In the genomic region with DNA sequence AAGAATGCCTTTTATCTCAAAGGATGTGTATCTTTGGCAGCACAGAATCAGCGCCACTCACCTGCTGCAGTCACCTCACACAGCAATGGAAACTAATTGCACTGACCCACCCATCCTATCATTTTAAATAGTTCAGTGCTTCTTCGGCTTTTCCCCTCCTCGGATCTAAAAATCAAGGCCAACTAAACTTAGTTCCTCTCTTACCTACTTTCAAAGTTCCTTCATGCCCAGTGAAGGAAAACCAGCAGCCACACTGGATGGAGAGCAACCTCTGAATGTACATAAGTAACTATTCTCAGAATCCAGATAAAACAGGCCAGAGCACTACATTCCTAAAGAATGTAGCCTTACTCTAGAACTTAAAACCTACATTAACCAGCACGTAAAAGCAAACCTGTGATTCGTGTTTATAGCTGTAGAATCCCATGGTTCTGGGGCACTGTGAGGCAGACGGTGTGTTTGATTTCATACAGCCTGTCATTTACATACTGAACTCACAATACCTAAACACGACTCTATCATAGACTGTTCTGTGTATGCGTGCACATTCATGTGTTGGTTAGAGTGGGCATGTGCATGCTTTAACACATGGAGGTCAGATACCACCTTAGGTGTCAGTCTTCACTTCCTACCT, we compare ENCODE assay signal across 9 mouse cellular contexts. TPM values are rescaled to one million over a fixed set of nuclear protein-coding genes. Genes with fewer than 3 reads are reported as not detected.
DNase-seq lines count a peak whose midpoint lies in the region; ATAC-seq and TF ChIP-seq lines count a peak whose summit lies in the region.
"Had no signal": no experiment of that assay in that cellular context is flagged by ENCODE, and none has a peak within 500 bp of the region (broad histone marks: within the 10 kb centered on the region; RNA-seq: fewer than 3 reads in every experiment).

No protein-coding gene starts in this region.

- peaks cover 21% of the 10 kb centered on the region for H3K4me1 ChIP-seq in kidney, embryonic 14.5 days (ENCODE audit: control insufficient read depth, insufficient read depth, low read length)
- peaks cover 20% of the 10 kb centered on the region for H3K4me1 ChIP-seq in bone marrow macrophage, adult 2 months (ENCODE audit: control insufficient read depth, insufficient read depth, low read length)
- H3K4me1 ChIP-seq in hindbrain, embryonic 15.5 days (replicated peaks), result peaks cover 54% of the 10 kb centered on the region
- H3K4me1 ChIP-seq in midbrain, embryonic 13.5 days (replicated peaks), result peaks cover 43% of the 10 kb centered on the region

- DNase-seq in kidney, postnatal 25 days, result no peak
- no peak for DNase-seq in cerebellum, postnatal 36 days
- DNase-seq in spleen, postnatal 10 days (ENCODE audit: low spot score in 2 of 2), result no peak
- no peak for DNase-seq in right cerebral cortex, postnatal 36 days (ENCODE audit: low spot score in 2 of 2)

- H3K4me3 ChIP-seq in kidney, embryonic 14.5 days (ENCODE audit: low read length), result peak overlapping the region; percentile 53
- H3K4me3 ChIP-seq in bone marrow macrophage, adult 2 months (ENCODE audit: insufficient read depth, low read length), result peak overlapping the region; percentile 76
- H3K4me3 ChIP-seq in hindbrain, embryonic 15.5 days, result peak overlapping the region; percentile 93
- peak overlapping the region; percentile 57 for H3K4me3 ChIP-seq in midbrain, embryonic 13.5 days (replicated peaks)

- no peak for TF ChIP-seq CTCF in bone marrow macrophage, adult 2 months (IDR thresholded peaks at IDR 0.05; ENCODE audit: low read depth, low read length)

- H3K27ac ChIP-seq in kidney, embryonic 14.5 days (ENCODE audit: low read depth, low read length), result no peak overlapping the region
- no peak overlapping the region for H3K27ac ChIP-seq in bone marrow macrophage, adult 2 months (ENCODE audit: insufficient read depth, low read depth, low read length)
- H3K27ac ChIP-seq in hindbrain, embryonic 15.5 days (replicated peaks), result peak overlapping the region; percentile 85
- H3K27ac ChIP-seq in midbrain, embryonic 13.5 days, result no peak overlapping the region

- no peaks in the 10 kb centered on the region for H3K27me3 ChIP-seq in kidney, embryonic 14.5 days (ENCODE audit: control insufficient read depth, insufficient read depth, low read length)
- H3K27me3 ChIP-seq in hindbrain, embryonic 15.5 days, result no peaks in the 10 kb centered on the region
- no peaks in the 10 kb centered on the region for H3K27me3 ChIP-seq in midbrain, embryonic 13.5 days
- H3K27me3 ChIP-seq: Patski had no signal

- peak overlapping the region; percentile 51 for H3K4me2 ChIP-seq in kidney, embryonic 14.5 days (replicated peaks; ENCODE audit: low read depth, low read length)
- H3K4me2 ChIP-seq in hindbrain, embryonic 15.5 days, result peak overlapping the region; percentile 85
- H3K4me2 ChIP-seq in midbrain, embryonic 13.5 days (replicated peaks), result peak overlapping the region; percentile 80

- no peak for ATAC-seq in kidney, embryonic 14.5 days (ENCODE audit: low FRiP score, low TSS enrichment)
- ATAC-seq in hindbrain, embryonic 15.5 days (ENCODE audit: low FRiP score, low read depth), result no peak
- ATAC-seq in midbrain, embryonic 13.5 days, result no peak

- TF ChIP-seq POLR2A in bone marrow macrophage, adult 2 months (IDR thresholded peaks at IDR 0.05; ENCODE audit: borderline replicate concordance, low read depth, low read length), result no peak

- H3K36me3 ChIP-seq in kidney, embryonic 14.5 days (ENCODE audit: control insufficient read depth, insufficient read depth, low read length), result peaks cover 31% of the 10 kb centered on the region
- peaks cover 22% of the 10 kb centered on the region for H3K36me3 ChIP-seq in hindbrain, embryonic 15.5 days
- H3K36me3 ChIP-seq in midbrain, embryonic 13.5 days, result peaks cover 39% of the 10 kb centered on the region

- 0 out of 2 replicates have a peak overlapping the region, but pooled peaks have one; percentile 52 for H3K9ac ChIP-seq in kidney, embryonic 14.5 days (ENCODE audit: low read depth, low read length)
- H3K9ac ChIP-seq in hindbrain, embryonic 15.5 days, result peak overlapping the region; percentile 66
- H3K9ac ChIP-seq in midbrain, embryonic 13.5 days (replicated peaks), result peak overlapping the region; percentile 74; the same call in 1 of the 2 replicates

- WGBS in kidney, embryonic 14.5 days, result 88% methylated on average over 8 of the region's 8 CpGs
- WGBS in hindbrain, embryonic 15.5 days, result 90% methylated on average over 8 of the region's 8 CpGs
- WGBS in midbrain, embryonic 13.5 days, result 88% methylated on average over 8 of the region's 8 CpGs

- H3K9me3 ChIP-seq in kidney, embryonic 14.5 days (ENCODE audit: control insufficient read depth, low read length), result no peaks in the 10 kb centered on the region
- H3K9me3 ChIP-seq in hindbrain, embryonic 15.5 days, result no peaks in the 10 kb centered on the region
- H3K9me3 ChIP-seq in midbrain, embryonic 13.5 days, result no peaks in the 10 kb centered on the region

RNA-seq across cellular contexts. Expression of a gene that starts 0.9 kb away (rescaled TPM):
- 137 and 153 TPM in 2 replicates for polyA plus RNA-seq in kidney, embryonic 14.5 days (2014; fragmentation: Nextera tagmentation; extraction: Ambion mirVana)
- polyA plus RNA-seq in bone marrow macrophage, adult 2 months (2012; ENCODE audit: insufficient read depth, insufficient read length, missing spikeins), result 42.3 and 49.4 TPM in 2 replicates
- 125 and 131 TPM in 2 replicates for polyA plus RNA-seq in hindbrain, embryonic 15.5 days (2015; fragmentation: Nextera tagmentation; extraction: Ambion mirVana)
- polyA plus RNA-seq in midbrain, embryonic 13.5 days (2015; fragmentation: Nextera tagmentation; extraction: Ambion mirVana), result 156 and 166 TPM in 2 replicates

RNA-seq across cellular contexts. Expression of a gene that starts 3.9 kb away (rescaled TPM):
- polyA plus RNA-seq in kidney, embryonic 14.5 days (2014; fragmentation: Nextera tagmentation; extraction: Ambion mirVana), result 96.3 and 110 TPM in 2 replicates
- 37.0 and 37.5 TPM in 2 replicates for polyA plus RNA-seq in bone marrow macrophage, adult 2 months (2012; ENCODE audit: insufficient read depth, insufficient read length, missing spikeins)
- polyA plus RNA-seq in hindbrain, embryonic 15.5 days (2015; fragmentation: Nextera tagmentation; extraction: Ambion mirVana), result 65.4 and 67.4 TPM in 2 replicates
- 59.6 and 62.5 TPM in 2 replicates for polyA plus RNA-seq in midbrain, embryonic 13.5 days (2015; fragmentation: Nextera tagmentation; extraction: Ambion mirVana)

RNA-seq across cellular contexts. Expression of a gene that starts 41.6 kb away (rescaled TPM):
- 33.0 and 44.4 TPM in 2 replicates for polyA plus RNA-seq in kidney, embryonic 14.5 days (2014; fragmentation: Nextera tagmentation; extraction: Ambion mirVana)
- polyA plus RNA-seq in bone marrow macrophage, adult 2 months (2012; ENCODE audit: insufficient read depth, insufficient read length, missing spikeins), result 21.4 and 30.6 TPM in 2 replicates
- 40.0 and 43.0 TPM in 2 replicates for polyA plus RNA-seq in hindbrain, embryonic 15.5 days (2015; fragmentation: Nextera tagmentation; extraction: Ambion mirVana)
- 45.3 and 47.1 TPM in 2 replicates for polyA plus RNA-seq in midbrain, embryonic 13.5 days (2015; fragmentation: Nextera tagmentation; extraction: Ambion mirVana)

RNA-seq across cellular contexts. Expression of a gene that starts 41.6 kb away (rescaled TPM):
- polyA plus RNA-seq in kidney, embryonic 14.5 days (2014; fragmentation: Nextera tagmentation; extraction: Ambion mirVana), result 49.6 and 66.1 TPM in 2 replicates
- 25.0 and 29.4 TPM in 2 replicates for polyA plus RNA-seq in bone marrow macrophage, adult 2 months (2012; ENCODE audit: insufficient read depth, insufficient read length, missing spikeins)
- 47.9 and 49.6 TPM in 2 replicates for polyA plus RNA-seq in hindbrain, embryonic 15.5 days (2015; fragmentation: Nextera tagmentation; extraction: Ambion mirVana)
- 56.9 and 57.1 TPM in 2 replicates for polyA plus RNA-seq in midbrain, embryonic 13.5 days (2015; fragmentation: Nextera tagmentation; extraction: Ambion mirVana)
